Mouse (Mus musculus): ENCODE data around the gene Fgfr2. TPM values are rescaled to one million over a fixed set of nuclear protein-coding genes. Genes with fewer than 3 reads are reported as not detected.

Fgfr2 gene
- polyA plus RNA-seq, 1 experiment from 2014 or later: 67.0 TPM

DNA sequence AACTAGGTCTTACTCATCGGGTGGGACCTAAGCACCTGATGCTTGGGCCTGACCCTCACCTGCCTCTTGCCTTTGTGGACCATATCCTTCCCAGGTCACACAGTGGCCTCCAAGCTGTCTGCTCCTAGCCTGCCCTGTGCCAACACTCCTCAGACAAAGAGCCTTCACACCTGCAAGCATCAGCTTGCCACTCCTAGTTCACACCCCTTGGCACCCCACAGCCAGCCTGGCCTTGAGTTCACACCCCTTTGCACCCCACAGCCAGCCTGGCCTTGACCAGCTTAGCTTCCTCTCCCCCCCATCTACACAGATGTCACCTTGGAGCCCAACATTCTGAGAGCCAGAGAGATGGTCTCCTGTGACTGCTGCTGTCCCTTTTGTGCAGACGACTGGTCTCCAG lies 319.8 kb downstream of the Fgfr2 start:
- H3K4me1 ChIP-seq (replicated peaks): peaks cover 72% of the 10 kb centered on the region
- ATAC-seq: no peak
- H3K27ac ChIP-seq: no peak overlapping the region
- no peaks in the 10 kb centered on the region for H3K9me3 ChIP-seq
- H3K9ac ChIP-seq: no peak overlapping the region
- no peak overlapping the region for H3K4me2 ChIP-seq (replicated peaks)
- 81% methylated on average over 2 of the region's 2 CpGs for WGBS
- H3K27me3 ChIP-seq (replicated peaks): no peaks in the 10 kb centered on the region
- H3K4me3 ChIP-seq (replicated peaks): no peak overlapping the region
- H3K36me3 ChIP-seq: no peaks in the 10 kb centered on the region

- Histone ChIP-seq H3K4me1 (replicated peaks) (peaks cover 67% of the 10 kb centered on the region), H3K9ac (no peak overlapping the region)
- 72% methylated on average over 11 of the region's 11 CpGs for WGBS
Measured at GRCm38 (mm10) chr7:132802691-132803090, 320.5 kb downstream of the Fgfr2 start.

DNA sequence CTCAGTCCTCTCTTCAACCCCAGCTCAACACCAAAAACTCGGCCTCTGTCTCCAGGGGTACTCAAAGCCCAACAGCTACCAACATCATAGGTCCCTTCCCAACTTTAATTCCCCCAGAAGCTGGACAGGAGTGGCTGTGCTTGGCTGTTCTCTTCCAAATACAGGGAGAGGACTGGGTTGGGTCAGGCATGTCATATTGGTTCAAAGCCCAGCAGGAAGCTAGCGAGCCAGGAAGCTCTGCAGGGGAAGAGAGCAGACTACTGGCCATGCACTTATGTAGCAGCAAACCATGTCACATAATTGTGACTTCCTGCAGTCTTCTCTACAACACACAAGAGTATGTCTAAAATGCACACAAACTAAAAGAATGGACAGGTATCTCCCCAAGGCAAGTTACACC lies 321.1 kb downstream of the Fgfr2 start:
- no peaks in the 10 kb centered on the region for H3K27me3 ChIP-seq (replicated peaks)
- no peak overlapping the region for H3K27ac ChIP-seq
- H3K36me3 ChIP-seq: no peaks in the 10 kb centered on the region
- H3K4me2 ChIP-seq (replicated peaks): no peak overlapping the region
- no peak overlapping the region for H3K9ac ChIP-seq
- no peaks in the 10 kb centered on the region for H3K9me3 ChIP-seq
- no peak for ATAC-seq
- WGBS: 84% methylated on average over 2 of the region's 2 CpGs
- peaks cover 61% of the 10 kb centered on the region for H3K4me1 ChIP-seq (replicated peaks)
- H3K4me3 ChIP-seq (replicated peaks): no peak overlapping the region

More at GRCm38 (mm10) chr7:132802691-132803090, 320.5 kb downstream of the Fgfr2 start:
- Histone ChIP-seq H3K4me2 (replicated peaks) (no peak overlapping the region), H3K27me3 (replicated peaks) (no peaks in the 10 kb centered on the region), H3K4me3 (replicated peaks) (no peak overlapping the region), H3K36me3 (no peaks in the 10 kb centered on the region), H3K9me3 (no peaks in the 10 kb centered on the region), H3K27ac (no peak overlapping the region)
- no peak for ATAC-seq

- 78% methylated on average over 5 of the region's 5 CpGs for whole genome bisulfite sequencing
- ATAC-seq: 0 out of 2 replicates have a peak, but pooled peaks have one; percentile 27
- H3K27ac ChIP-seq: no peak overlapping the region
- H3K4me2 ChIP-seq (replicated peaks): no peak overlapping the region
- no peaks in the 10 kb centered on the region for H3K9me3 ChIP-seq
- H3K36me3 ChIP-seq: no peaks in the 10 kb centered on the region
- H3K4me1 ChIP-seq (replicated peaks): peaks cover 56% of the 10 kb centered on the region
- no peak overlapping the region for H3K4me3 ChIP-seq (replicated peaks)
- H3K9ac ChIP-seq: no peak overlapping the region
- H3K27me3 ChIP-seq (replicated peaks): no peaks in the 10 kb centered on the region
Measured at GRCm38 (mm10) chr7:132801509-132801908, 321.6 kb downstream of the Fgfr2 start.

GRCm38 (mm10) chr7:132800868-132801267 lies 322.3 kb downstream of the Fgfr2 start:
- WGBS: 83% methylated on average over 10 of the region's 10 CpGs
- peaks cover 50% of the 10 kb centered on the region for H3K4me1 ChIP-seq (replicated peaks)
- H3K4me3 ChIP-seq (replicated peaks): no peak overlapping the region
- H3K36me3 ChIP-seq: no peaks in the 10 kb centered on the region
- no peaks in the 10 kb centered on the region for H3K27me3 ChIP-seq (replicated peaks)
- no peak overlapping the region for H3K9ac ChIP-seq
- H3K27ac ChIP-seq: no peak overlapping the region
- no peak overlapping the region for H3K4me2 ChIP-seq (replicated peaks)
- no peak for ATAC-seq
- no peaks in the 10 kb centered on the region for H3K9me3 ChIP-seq

DNA sequence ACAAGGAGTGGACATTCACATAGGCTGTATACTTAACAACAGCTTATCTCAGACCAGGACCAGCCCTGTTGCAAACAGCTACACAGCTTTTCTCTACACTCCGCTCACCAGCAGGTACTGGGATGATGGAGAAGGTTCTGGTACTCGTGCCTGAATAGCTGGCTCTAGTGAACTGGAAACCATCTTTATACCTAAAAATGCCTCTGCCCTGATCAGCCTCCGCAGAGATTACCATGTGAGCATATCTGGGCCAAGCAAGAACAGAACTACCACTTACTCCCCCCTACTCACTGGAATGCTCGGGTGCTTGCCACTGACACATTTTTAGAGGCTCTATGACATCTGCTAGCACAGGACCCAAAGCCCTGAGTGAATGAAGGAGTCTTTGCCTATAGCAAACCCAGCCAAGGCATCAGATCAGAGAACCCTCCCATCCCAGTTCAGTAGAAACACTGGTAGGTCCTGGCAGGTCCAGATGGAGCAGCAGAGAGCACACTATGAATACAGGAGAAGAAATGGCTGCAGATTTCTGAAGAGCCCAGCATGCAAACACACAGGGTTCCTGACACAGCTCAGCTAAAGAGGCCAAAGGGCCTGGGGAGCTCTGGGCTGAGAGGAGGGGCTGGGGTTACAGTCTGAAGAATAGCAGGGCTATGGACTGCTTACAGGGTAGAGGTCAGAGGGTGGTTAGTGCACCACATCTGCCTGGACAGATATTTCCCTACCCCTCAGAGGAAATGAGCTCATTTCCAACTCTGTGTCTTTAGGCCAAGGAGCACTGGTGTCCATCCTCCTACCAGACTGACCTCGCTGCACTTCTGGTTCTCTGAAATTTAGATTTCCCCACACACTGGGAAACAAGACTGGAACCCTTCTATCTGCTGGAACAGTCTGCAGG lies 323.8 kb downstream of the Fgfr2 start:
- H3K4me1 ChIP-seq (replicated peaks): peaks cover 39% of the 10 kb centered on the region
- no peak for ATAC-seq
- no peaks in the 10 kb centered on the region for H3K27me3 ChIP-seq (replicated peaks)
- H3K36me3 ChIP-seq: no peaks in the 10 kb centered on the region
- H3K27ac ChIP-seq: no peak overlapping the region
- H3K9ac ChIP-seq: no peak overlapping the region
- H3K9me3 ChIP-seq: no peaks in the 10 kb centered on the region
- no peak overlapping the region for H3K4me3 ChIP-seq (replicated peaks)
- 86% methylated on average over 5 of the region's 5 CpGs for WGBS
- no peak overlapping the region for H3K4me2 ChIP-seq (replicated peaks)

- 88% methylated on average over 5 of the region's 5 CpGs for WGBS
- H3K4me3 ChIP-seq (replicated peaks): no peak overlapping the region
- H3K4me2 ChIP-seq (replicated peaks): no peak overlapping the region
- no peak overlapping the region for H3K9ac ChIP-seq
- no peak overlapping the region for H3K27ac ChIP-seq
- H3K4me1 ChIP-seq (replicated peaks): peaks cover 29% of the 10 kb centered on the region
- no peaks in the 10 kb centered on the region for H3K36me3 ChIP-seq
- no peaks in the 10 kb centered on the region for H3K9me3 ChIP-seq
- ATAC-seq: no peak
- H3K27me3 ChIP-seq (replicated peaks): no peaks in the 10 kb centered on the region
Measured at GRCm38 (mm10) chr7:132795141-132795540, 328.0 kb downstream of the Fgfr2 start.

DNA sequence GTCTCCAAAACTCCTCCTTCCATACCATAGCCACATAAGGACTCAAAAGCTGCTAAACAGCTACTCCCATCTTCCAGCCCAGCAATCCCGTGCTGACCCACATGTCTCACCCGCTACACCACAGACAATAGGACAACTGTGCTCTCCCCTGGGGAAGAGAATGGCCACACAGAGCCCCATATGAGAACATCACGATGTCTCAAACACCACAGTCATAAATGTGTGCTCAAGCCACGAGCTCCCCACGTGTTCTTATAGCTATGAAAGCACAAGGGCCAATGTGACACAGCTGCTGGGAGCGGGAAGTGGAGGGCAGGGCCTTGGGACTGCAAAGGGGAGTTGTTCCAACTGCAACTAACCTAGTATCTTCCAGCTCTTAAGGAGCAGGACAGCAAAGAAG lies 329.7 kb downstream of the Fgfr2 start:
- Histone ChIP-seq H3K4me1 (replicated peaks) (peaks cover 30% of the 10 kb centered on the region), H3K9ac (no peak overlapping the region), H3K9me3 (no peaks in the 10 kb centered on the region), H3K4me2 (replicated peaks) (no peak overlapping the region), H3K27me3 (replicated peaks) (no peaks in the 10 kb centered on the region), H3K36me3 (no peaks in the 10 kb centered on the region), H3K4me3 (replicated peaks) (no peak overlapping the region), H3K27ac (0 out of 2 replicates have a peak overlapping the region, but pooled peaks have one; percentile 17)
- peak; percentile 49 for ATAC-seq
- WGBS: 58% methylated on average over 6 of the region's 6 CpGs

- 76% methylated on average over 14 of the region's 14 CpGs for WGBS
- H3K9ac ChIP-seq: no peak overlapping the region
- no peaks in the 10 kb centered on the region for H3K27me3 ChIP-seq (replicated peaks)
- peak; percentile 51 for ATAC-seq
- H3K9me3 ChIP-seq: no peaks in the 10 kb centered on the region
- no peak overlapping the region for H3K4me2 ChIP-seq (replicated peaks)
- no peak overlapping the region for H3K4me3 ChIP-seq (replicated peaks)
- no peaks in the 10 kb centered on the region for H3K36me3 ChIP-seq
- H3K4me1 ChIP-seq (replicated peaks): peaks cover 55% of the 10 kb centered on the region
- H3K27ac ChIP-seq: no peak overlapping the region
Measured at GRCm38 (mm10) chr7:132790447-132791219, 332.5 kb downstream of the Fgfr2 start.

DNA sequence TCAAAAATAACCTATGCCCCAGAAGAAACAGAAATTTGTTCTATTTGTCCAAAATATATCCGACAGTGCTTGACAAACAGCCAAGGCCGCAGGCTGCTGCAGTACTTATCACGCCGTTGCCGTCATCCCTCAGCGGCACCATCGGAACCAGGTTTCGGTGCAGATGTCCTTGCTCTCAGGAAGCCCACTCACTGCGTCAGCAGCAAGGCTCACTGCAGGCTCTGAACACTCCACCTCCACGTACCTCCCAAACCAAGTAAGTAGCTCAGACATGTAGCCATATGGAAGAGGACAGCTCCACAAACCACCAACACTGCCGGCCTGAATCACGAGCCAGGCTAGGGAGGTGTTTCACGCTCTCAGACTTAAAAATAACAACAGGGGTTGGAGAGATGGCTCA lies 334.3 kb downstream of the Fgfr2 start:
- Histone ChIP-seq H3K27me3 (replicated peaks) (no peaks in the 10 kb centered on the region), H3K4me3 (replicated peaks) (no peak overlapping the region), H3K9ac (no peak overlapping the region), H3K4me1 (replicated peaks) (peaks cover 57% of the 10 kb centered on the region), H3K9me3 (no peaks in the 10 kb centered on the region), H3K36me3 (no peaks in the 10 kb centered on the region), H3K4me2 (replicated peaks) (no peak overlapping the region), H3K27ac (no peak overlapping the region)
- WGBS: 89% methylated on average over 13 of the region's 13 CpGs
- ATAC-seq: no peak

DNA sequence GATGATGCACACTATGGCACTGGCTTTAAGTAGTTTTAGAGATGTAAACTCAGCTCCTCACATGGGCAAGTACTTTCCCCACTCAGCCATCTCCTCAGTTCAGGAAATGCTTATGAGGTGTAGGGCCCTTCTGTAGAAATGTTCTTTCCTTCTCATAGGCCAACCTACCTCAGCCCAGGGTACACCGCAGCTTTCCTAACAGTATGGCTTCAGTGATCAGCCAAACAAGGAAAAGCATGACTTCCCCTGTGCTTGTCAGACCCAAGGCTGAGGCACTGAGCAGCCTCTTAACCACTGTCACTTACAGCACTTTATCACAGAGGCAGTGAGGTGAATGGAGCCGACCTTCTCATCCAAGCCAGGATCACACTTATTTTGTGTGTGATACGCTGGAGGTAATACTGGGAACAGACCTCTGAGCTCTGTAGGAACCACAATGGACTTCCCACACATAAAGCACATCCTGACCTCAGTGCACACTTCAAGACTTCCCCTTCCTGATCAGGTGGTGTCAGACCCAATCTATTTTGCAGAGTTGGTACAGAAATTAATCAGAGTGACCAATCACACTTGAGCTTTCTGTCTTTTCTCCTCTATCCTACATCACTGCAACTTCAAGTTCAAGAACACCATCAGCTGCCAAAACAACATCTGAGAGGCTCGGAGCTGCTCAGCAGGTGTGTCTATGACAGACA lies 335.5 kb downstream of the Fgfr2 start:
- Histone ChIP-seq H3K36me3 (no peaks in the 10 kb centered on the region), H3K27ac (0 out of 2 replicates have a peak overlapping the region, but pooled peaks have one; percentile 66), H3K9ac (no peak overlapping the region), H3K9me3 (no peaks in the 10 kb centered on the region), H3K4me3 (replicated peaks) (no peak overlapping the region), H3K4me2 (replicated peaks) (no peak overlapping the region), H3K27me3 (replicated peaks) (no peaks in the 10 kb centered on the region), H3K4me1 (replicated peaks) (peaks cover 46% of the 10 kb centered on the region)
- 88% methylated on average over 4 of the region's 4 CpGs for WGBS
- no peak for ATAC-seq

- peak overlapping the region; percentile 66 for H3K27ac ChIP-seq
- H3K9me3 ChIP-seq: no peaks in the 10 kb centered on the region
- ATAC-seq: 0 out of 2 replicates have a peak, but pooled peaks have one; percentile 32
- H3K4me3 ChIP-seq (replicated peaks): no peak overlapping the region
- no peaks in the 10 kb centered on the region for H3K27me3 ChIP-seq (replicated peaks)
- 68% methylated on average over 4 of the region's 4 CpGs for WGBS
- H3K9ac ChIP-seq: no peak overlapping the region
- H3K4me1 ChIP-seq (replicated peaks): peaks cover 45% of the 10 kb centered on the region
- no peaks in the 10 kb centered on the region for H3K36me3 ChIP-seq
- H3K4me2 ChIP-seq (replicated peaks): no peak overlapping the region; the same call in 1 of the 2 replicates
Measured at GRCm38 (mm10) chr7:132787022-132787421, 336.1 kb downstream of the Fgfr2 start.
